Mouse (Mus musculus) heart, postnatal 0 days (tissue): ENCODE measurements around the gene Scarf2. TPM values are rescaled to one million over a fixed set of nuclear protein-coding genes. Genes with fewer than 3 reads are reported as not detected.

ENCODE experiments used
- ATAC-seq: fragments of 200-750 bp; cut with Nextera tagmentation; 2 replicates; pipeline ENCODE4 v1.8.0; 2017; ENCODE audit warnings: low read depth, moderate number of reproducible peaks, moderate library complexity; ENCODE audit not compliant: insufficient read depth
- DNase-seq: peaks from one replicate; pipeline ENCODE4 v3.0.0-alpha.2; 2016; ENCODE audit warnings: low spot score
- H3K27ac ChIP-seq: fragments of 300-500 bp; sonication (generic); 2 replicates; pipeline ENCODE4 v1.5.1; 2014; ENCODE audit warnings: low read depth, mild to moderate bottlenecking
- H3K27me3 ChIP-seq: fragments of 300-500 bp; sonication (generic); 2 replicates; pipeline ENCODE4 v1.6.1; 2014; ENCODE audit warnings: low read length, mixed read lengths; ENCODE audit not compliant: control insufficient read depth, insufficient read depth
- H3K36me3 ChIP-seq: fragments of 300-500 bp; sonication (generic); replicated peaks from 2 replicates; pipeline ENCODE4 v1.6.1; 2014; ENCODE audit warnings: low read length, mixed read lengths; ENCODE audit not compliant: control insufficient read depth, insufficient read depth
- H3K4me1 ChIP-seq: fragments of 300-500 bp; sonication (generic); 2 replicates; pipeline ENCODE4 v1.6.1; 2014; ENCODE audit warnings: antibody characterized with exemption; ENCODE audit not compliant: control insufficient read depth, insufficient read depth
- H3K4me2 ChIP-seq: fragments of 300-500 bp; sonication (generic); 2 replicates; pipeline ENCODE4 v1.6.1; 2014; ENCODE audit warnings: low read depth, mild to moderate bottlenecking, low read length, moderate library complexity
- H3K4me3 ChIP-seq: fragments of 300-500 bp; sonication (generic); 2 replicates; pipeline ENCODE4 v1.5.1; 2014; ENCODE audit warnings: low read depth, low read length
- H3K9ac ChIP-seq: fragments of 300-500 bp; sonication (generic); replicated peaks from 2 replicates; pipeline ENCODE4 v1.6.1; 2014; ENCODE audit warnings: low read depth, low read length, mixed read lengths
- H3K9me3 ChIP-seq: fragments of 300-500 bp; sonication (generic); replicated peaks from 2 replicates; pipeline ENCODE4 v1.6.1; 2016; ENCODE audit warnings: low read length; ENCODE audit not compliant: control insufficient read depth
- CTCF ChIP-seq: IDR thresholded peaks from 2 replicates; pipeline ENCODE4 v1.5.1; 2016; ENCODE audit warnings: antibody characterized with exemption, control low read depth, low read depth
- EP300 ChIP-seq: IDR thresholded peaks from 2 replicates; pipeline ENCODE4 v1.6.1; 2016; ENCODE audit warnings: antibody characterized with exemption, low read depth
- WGBS: fragments of 180-500 bp; shearing (Covaris S2); extraction: QIAGEN DNeasy Blood & Tissue Kit; methylation state at CpG from one replicate; pipeline ENCODE4 v1.1.7; 2014; 5-methylcytosine and 5-hydroxymethylcytosine counted together
- polyA plus RNA-seq: library from polyadenylated mRNA; unstranded; fragments of >200 nt; fragmentation: Nextera tagmentation; extraction: Ambion mirVana; gene quantifications from 2 replicates; pipeline ENCODE4 v1.2.1, GENCODE M21; 2015
- total RNA-seq: library from RNA; depleted of rRNA; stranded (reverse); fragments of >200 nt; gene quantifications from 2 replicates; pipeline ENCODE4 v1.2.3, GENCODE M21; 2014; ENCODE audit warnings: low replicate concordance

Gene Scarf2
- total and polyA plus RNA-seq, 2 experiments from 2014 or later: 2.6 to 25.4 TPM

DNA sequence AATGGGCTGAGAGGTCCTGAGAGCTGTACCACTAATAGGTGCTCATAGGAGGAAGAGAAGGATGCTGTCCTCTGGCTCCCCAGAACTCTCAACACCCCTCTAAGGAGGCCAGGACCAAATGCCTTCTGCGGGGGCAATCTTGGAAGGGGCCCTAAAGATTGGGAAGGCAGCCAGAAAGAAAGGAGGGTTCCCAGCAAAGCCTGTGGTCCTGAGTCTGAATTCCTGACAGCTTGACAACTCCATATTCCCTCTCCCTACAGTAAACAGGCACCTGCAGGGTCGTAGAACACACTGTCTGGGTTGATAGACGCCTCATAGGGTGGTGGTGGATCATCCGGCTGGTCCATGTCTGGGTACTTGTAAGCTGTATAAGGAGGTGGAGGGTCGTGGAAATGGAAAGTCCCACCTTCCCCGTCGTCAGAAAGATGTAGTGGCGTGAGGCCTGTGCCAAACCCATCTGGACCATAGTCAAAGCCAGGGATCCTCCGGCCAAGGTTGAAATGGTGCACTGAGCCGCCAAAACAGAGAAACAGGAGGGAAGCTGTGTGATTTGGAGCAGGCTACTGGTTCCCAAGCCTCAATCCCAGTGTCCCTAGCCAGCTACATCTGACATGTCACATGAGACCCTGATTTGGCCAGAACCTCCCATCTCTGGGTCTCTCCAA lies 46.8 kb downstream of the Scarf2 start:
- DNase-seq (no peak), ATAC-seq (no peak)
- WGBS: 90% methylated on average over 10 of the region's 10 CpGs
- Histone ChIP-seq H3K9me3 (no peaks in the 10 kb centered on the region), H3K9ac (no peak overlapping the region), H3K27me3 (no peaks in the 10 kb centered on the region), H3K4me3 (no peak overlapping the region), H3K36me3 (peaks cover 82% of the 10 kb centered on the region), H3K4me2 (no peak overlapping the region), H3K4me1 (no peaks in the 10 kb centered on the region), H3K27ac (no peak overlapping the region)
- TF ChIP-seq CTCF (no peak), EP300 (no peak)

GRCm38 (mm10) chr16:17848431-17848830 lies 51.3 kb downstream of the Scarf2 start:
- no peak for DNase-seq
- Histone ChIP-seq H3K4me3 (no peak overlapping the region), H3K9ac (no peak overlapping the region), H3K4me1 (no peaks in the 10 kb centered on the region), H3K27me3 (no peaks in the 10 kb centered on the region), H3K36me3 (peaks cover 89% of the 10 kb centered on the region), H3K27ac (no peak overlapping the region), H3K9me3 (no peaks in the 10 kb centered on the region), H3K4me2 (no peak overlapping the region)
- no peak for ATAC-seq
- TF ChIP-seq CTCF (no peak), EP300 (no peak)
- 81% methylated on average over 6 of the region's 6 CpGs for WGBS

GRCm38 (mm10) chr16:17848928-17849327 lies 51.8 kb downstream of the Scarf2 start:
- H3K4me2 ChIP-seq: no peak overlapping the region
- DNase-seq: no peak
- H3K9me3 ChIP-seq: no peaks in the 10 kb centered on the region
- no peak overlapping the region for H3K4me3 ChIP-seq
- 26% methylated on average over 1 of the region's 1 CpGs for WGBS
- H3K9ac ChIP-seq: no peak overlapping the region
- peaks cover 88% of the 10 kb centered on the region for H3K36me3 ChIP-seq
- H3K4me1 ChIP-seq: no peaks in the 10 kb centered on the region
- no peak overlapping the region for H3K27ac ChIP-seq
- no peak for ATAC-seq
- H3K27me3 ChIP-seq: no peaks in the 10 kb centered on the region
- TF ChIP-seq CTCF: peak; percentile 78
- TF ChIP-seq EP300: no peak

DNA sequence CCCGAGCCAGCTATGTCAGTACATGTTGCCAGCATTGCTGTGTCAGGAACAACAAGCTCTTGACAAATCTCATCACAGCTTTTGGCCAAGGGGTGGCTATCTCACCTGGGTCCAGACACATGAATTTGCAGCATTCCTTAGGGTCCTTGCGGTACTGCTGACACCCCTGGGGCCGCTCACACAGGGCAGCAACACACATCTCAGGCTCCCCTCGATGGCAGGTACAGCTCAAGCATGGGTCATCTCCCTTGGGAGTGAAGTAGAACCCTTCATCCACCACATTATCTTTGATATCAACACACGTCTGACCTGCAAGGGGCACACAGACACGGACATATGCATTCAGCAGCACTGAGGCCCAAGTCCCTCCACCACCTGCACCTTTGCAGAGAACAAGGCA lies 52.4 kb downstream of the Scarf2 start:
- DNase-seq (no peak), ATAC-seq (no peak)
- Histone ChIP-seq H3K4me2 (no peak overlapping the region), H3K4me1 (no peaks in the 10 kb centered on the region), H3K9ac (no peak overlapping the region), H3K27me3 (no peaks in the 10 kb centered on the region), H3K4me3 (no peak overlapping the region), H3K27ac (no peak overlapping the region), H3K36me3 (peaks cover 88% of the 10 kb centered on the region), H3K9me3 (no peaks in the 10 kb centered on the region)
- 72% methylated on average over 6 of the region's 6 CpGs for WGBS
- TF ChIP-seq CTCF (no peak), EP300 (no peak)

- Histone ChIP-seq H3K4me1 (no peaks in the 10 kb centered on the region), H3K9ac (no peak overlapping the region), H3K4me2 (no peak overlapping the region), H3K36me3 (peaks cover 86% of the 10 kb centered on the region), H3K27ac (no peak overlapping the region), H3K27me3 (no peaks in the 10 kb centered on the region), H3K9me3 (no peaks in the 10 kb centered on the region), H3K4me3 (no peak overlapping the region)
- WGBS: 91% methylated on average over 5 of the region's 5 CpGs
- no peak for ATAC-seq
- no peak for DNase-seq
- TF ChIP-seq EP300 (no peak), CTCF (no peak)
These were observed 54.2 kb downstream of the Scarf2 start for GRCm38 (mm10) chr16:17851331-17851730.

- 94% methylated on average over 1 of the region's 1 CpGs for WGBS
- TF ChIP-seq CTCF (no peak), EP300 (no peak)
- H3K36me3 ChIP-seq: peaks cover 86% of the 10 kb centered on the region
These were observed 54.8 kb downstream of the Scarf2 start for GRCm38 (mm10) chr16:17851860-17852259.

More at GRCm38 (mm10) chr16:17851860-17852259, 54.8 kb downstream of the Scarf2 start:
- ATAC-seq (no peak), DNase-seq (no peak)
- H3K4me1 ChIP-seq: no peaks in the 10 kb centered on the region
- H3K27me3 ChIP-seq: no peaks in the 10 kb centered on the region
- H3K9ac ChIP-seq: no peak overlapping the region
- H3K4me3 ChIP-seq: no peak overlapping the region
- H3K4me2 ChIP-seq: no peak overlapping the region
- H3K27ac ChIP-seq: no peak overlapping the region
- H3K9me3 ChIP-seq: no peaks in the 10 kb centered on the region
